Mouse (Mus musculus): Measurements from ENCODE around the gene Doc2a.

- TF ChIP-seq CTCF (IDR thresholded peaks at IDR 0.05; ENCODE audit: control insufficient read depth, insufficient read depth, insufficient read length) (no peak), CEBPB (IDR thresholded peaks at IDR 0.05; ENCODE audit: low read depth) (no peak), USF1 (IDR thresholded peaks at IDR 0.05; ENCODE audit: low read depth) (no peak), MAX (IDR thresholded peaks at IDR 0.05) (no peak), MYOG (IDR thresholded peaks at IDR 0.05; ENCODE audit: control insufficient read depth, extremely low read depth, insufficient read length) (no peak)
Measured at GRCm38 (mm10) chr7:126806956-126807355, 40.3 kb upstream of the Doc2a start.
